Mouse (Mus musculus) ES-Bruce4 (cell line): ENCODE measurements at regions not wholly inside any gene's neighbourhood (a gene's known extent, or its start where the extent isn't known, plus 50 kb on each side); places are given as distances from the start of the nearest gene placed in this dataset.

Experiments
- CTCF ChIP-seq: IDR thresholded peaks from one replicate; pipeline ENCODE4 v1.8.1; 2011; ENCODE audit warnings: low read depth, low read length
- EP300 ChIP-seq: IDR thresholded peaks from 2 replicates; pipeline ENCODE4 v1.6.1; 2011; ENCODE audit warnings: low read depth, low read length; ENCODE audit not compliant: insufficient read depth

DNA sequence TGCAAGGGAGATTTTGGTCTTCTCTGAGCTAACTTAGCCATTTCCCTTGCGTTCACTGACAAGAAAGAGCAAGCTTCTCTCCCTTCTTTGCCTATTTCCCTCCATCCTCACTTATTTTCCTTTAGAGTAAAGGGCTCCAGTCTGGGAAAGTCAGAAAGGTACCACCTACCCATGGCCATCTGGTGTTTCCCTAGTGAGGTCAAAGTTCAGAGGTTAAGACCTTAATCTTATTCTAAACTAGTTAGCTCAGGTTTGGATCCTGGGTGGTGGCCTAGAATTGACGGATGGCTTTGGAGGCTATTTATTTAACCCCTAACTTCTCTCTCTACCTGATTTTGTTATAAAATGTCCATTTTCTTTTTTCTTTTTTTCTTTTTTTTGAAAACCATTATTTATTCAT, 472.6 kb upstream of the Sall1 start:
- TF ChIP-seq CTCF: no peak
- TF ChIP-seq EP300: no peak
